Comparison of ENCODE assay signal across 8 mouse cellular contexts in genomic region chr7:144283701-144284100, GRCm38 (mm10).
DNase-seq lines count a peak whose midpoint lies in the region; ATAC-seq and TF ChIP-seq lines count a peak whose summit lies in the region.

No protein-coding gene starts in this region.

- no peaks in the 10 kb centered on the region for H3K4me1 ChIP-seq in heart, embryonic 16.5 days (ENCODE audit: control insufficient read depth, insufficient read depth, low read length)
- H3K4me1 ChIP-seq in liver, embryonic 12.5 days = no peaks in the 10 kb centered on the region
- H3K4me1 ChIP-seq in thymus, adult 2 months (replicated peaks; ENCODE audit: control insufficient read depth, insufficient read depth, low read length) = no peaks in the 10 kb centered on the region

- no peak for TF ChIP-seq POLR2A in thymus, adult 2 months (IDR thresholded peaks at IDR 0.05; ENCODE audit: control insufficient read depth, extremely low read depth, insufficient read depth, low read length, poor library complexity)

- H3K9ac ChIP-seq in heart, embryonic 16.5 days (ENCODE audit: low read length) = no peak overlapping the region
- H3K9ac ChIP-seq in liver, embryonic 12.5 days = no peak overlapping the region

- H3K4me3 ChIP-seq in heart, embryonic 16.5 days (ENCODE audit: low read length) = peak overlapping the region; percentile 34
- H3K4me3 ChIP-seq in liver, embryonic 12.5 days = no peak overlapping the region; the same call in 1 of the 2 replicates
- H3K4me3 ChIP-seq in thymus, adult 2 months (ENCODE audit: control insufficient read depth, insufficient read depth, low read length) = no peak overlapping the region

- intact Hi-C loops in heart, postnatal 25 days (cut with DNase I) = no loop called here

- no peak overlapping the region for H3K27ac ChIP-seq in heart, embryonic 16.5 days (ENCODE audit: low read length)
- H3K27ac ChIP-seq in liver, embryonic 12.5 days = no peak overlapping the region
- H3K27ac ChIP-seq in thymus, adult 2 months (ENCODE audit: control insufficient read depth, insufficient read depth, low read length) = no peak overlapping the region

- peak overlapping the region; percentile 58 for H3K4me2 ChIP-seq in heart, embryonic 16.5 days (ENCODE audit: low read depth, low read length)
- H3K4me2 ChIP-seq in liver, embryonic 12.5 days = peak overlapping the region; percentile 45

- ATAC-seq in heart, embryonic 16.5 days (replicated peaks; ENCODE audit: extremely low read depth, insufficient read depth, low FRiP score) = no peak
- ATAC-seq in liver, embryonic 12.5 days = no peak

- peak; percentile 30 to 38 for DNase-seq in heart, adult 18-20 months
- no peak for DNase-seq in heart, postnatal 25 days (ENCODE audit: low spot score)
- peak; percentile 64 for DNase-seq in embryo, embryonic 11 days
- peak; percentile 45 for DNase-seq in right cerebral cortex, postnatal 25 days
- no peak for DNase-seq in adrenal gland, adult 18-20 months (ENCODE audit: low spot score in 2 of 2)
- no peak for DNase-seq in thymus, adult 2 months

- H3K27me3 ChIP-seq in heart, embryonic 16.5 days (ENCODE audit: control insufficient read depth, insufficient read depth, low read length) = peaks cover 39% of the 10 kb centered on the region
- peaks cover 54% of the 10 kb centered on the region for H3K27me3 ChIP-seq in liver, embryonic 12.5 days (replicated peaks)
- no peaks in the 10 kb centered on the region; the same call in 1 of the 2 replicates for H3K27me3 ChIP-seq in thymus, adult 2 months (ENCODE audit: control insufficient read depth, insufficient read depth, low read length)

- no peak for TF ChIP-seq CTCF in thymus, adult 2 months (IDR thresholded peaks at IDR 0.05; ENCODE audit: borderline replicate concordance, control insufficient read depth, extremely low read depth, insufficient read depth, low read length, poor library complexity)

- H3K9me3 ChIP-seq in heart, embryonic 16.5 days (replicated peaks; ENCODE audit: control insufficient read depth, low read length) = no peaks in the 10 kb centered on the region
- H3K9me3 ChIP-seq in liver, embryonic 12.5 days (replicated peaks) = no peaks in the 10 kb centered on the region

- 13% methylated on average over 6 of the region's 6 CpGs for WGBS in heart, embryonic 16.5 days
- 15% methylated on average over 6 of the region's 6 CpGs for WGBS in liver, embryonic 12.5 days (ENCODE audit: insufficient replicate concordance)
- WGBS in thymus, adult 2 months = 22% methylated on average over 6 of the region's 6 CpGs

- H3K36me3 ChIP-seq in heart, embryonic 16.5 days (ENCODE audit: control insufficient read depth, insufficient read depth) = no peaks in the 10 kb centered on the region
- no peaks in the 10 kb centered on the region for H3K36me3 ChIP-seq in liver, embryonic 12.5 days
- no peaks in the 10 kb centered on the region for H3K36me3 ChIP-seq in thymus, adult 2 months (ENCODE audit: control insufficient read depth, insufficient read depth, low read length)

Comparison
In these comparisons a context has a peak if more than half of its experiments do, and no peak if none do; other contexts are left out.
1. DNase-seq: peak in heart, adult 18-20 months (2 of 2), embryo, embryonic 11 days (single experiment) and right cerebral cortex, postnatal 25 days (single experiment); none in heart, postnatal 25 days (single experiment), adrenal gland, adult 18-20 months (0 of 2) and thymus, adult 2 months (single experiment).